Mouse (Mus musculus) ES-E14 (cell line): ENCODE data around the gene Cryzl1. TPM values are rescaled to one million over a fixed set of nuclear protein-coding genes. Genes with fewer than 3 reads are reported as not detected.

Experiments used
- DNase-seq: peaks from one replicate; pipeline ENCODE4 v3.0.0-alpha.2; 2013; ENCODE audit warnings: low read depth, low spot score
- H3K27ac ChIP-seq: 2 replicates; pipeline ENCODE4 v1.5.1; 2012; ENCODE audit warnings: low read depth, mild to moderate bottlenecking, low read length, moderate library complexity, mixed read lengths; ENCODE audit not compliant: poor library complexity, insufficient read depth, severe bottlenecking
- H3K36me3 ChIP-seq: 2 replicates; pipeline ENCODE4 v1.6.1; 2012; ENCODE audit warnings: mild to moderate bottlenecking, low read length, moderate library complexity, mixed read lengths; ENCODE audit not compliant: control insufficient read depth, poor library complexity, insufficient read depth, severe bottlenecking
- H3K4me1 ChIP-seq, 2 experiments: fragments of 150-350 bp in 1 of 2; sonication (generic) in 1 of 2; 2 replicates each; pipeline ENCODE4 v1.6.1; 2012; ENCODE audit warnings: low read length in 2 of 2, mild to moderate bottlenecking in 1 of 2, mixed read lengths in 1 of 2; ENCODE audit not compliant: control insufficient read depth in 2 of 2, insufficient read depth in 2 of 2, poor library complexity in 1 of 2
- H3K4me3 ChIP-seq, 2 experiments: fragments of 150-350 bp in 1 of 2; sonication (generic) in 1 of 2; 2 replicates each; pipeline ENCODE4 v1.5.1; 2012; ENCODE audit warnings: low read length in 2 of 2, low read depth in 1 of 2, mild to moderate bottlenecking in 1 of 2, mixed read lengths in 1 of 2; ENCODE audit not compliant: insufficient read depth in 1 of 2, poor library complexity in 1 of 2, severe bottlenecking in 1 of 2
- H3K9ac ChIP-seq: 2 replicates; pipeline ENCODE4 v1.6.1; 2012; ENCODE audit warnings: low read depth, mild to moderate bottlenecking, low read length, mixed read lengths; ENCODE audit not compliant: poor library complexity, insufficient read depth, severe bottlenecking
- H3K9me3 ChIP-seq: fragments of 150-350 bp; sonication (generic); 2 replicates; pipeline ENCODE4 v1.6.1; 2012; ENCODE audit warnings: low read depth, mild to moderate bottlenecking, low read length; ENCODE audit not compliant: control insufficient read depth, insufficient read depth
- CHD2 ChIP-seq: IDR thresholded peaks from 2 replicates; pipeline ENCODE4 v1.6.1; 2014; ENCODE audit warnings: mild to moderate bottlenecking, low read depth, low read length, inconsistent platforms
- HCFC1 ChIP-seq: IDR thresholded peaks from 2 replicates; pipeline ENCODE4 v1.6.1; 2012; ENCODE audit warnings: low read length, inconsistent platforms, borderline replicate concordance; ENCODE audit not compliant: insufficient read depth
- MAFK ChIP-seq: IDR thresholded peaks from 2 replicates; pipeline ENCODE4 v1.6.1; 2014; ENCODE audit warnings: mild to moderate bottlenecking, low read depth, low read length, inconsistent platforms; ENCODE audit not compliant: insufficient read depth
- ZC3H11A ChIP-seq: IDR thresholded peaks from 2 replicates; pipeline ENCODE4 v1.6.1; 2012; ENCODE audit warnings: low read depth, mild to moderate bottlenecking, inconsistent platforms, low read length, borderline replicate concordance
- ZNF384 ChIP-seq: IDR thresholded peaks from 2 replicates; pipeline ENCODE4 v1.6.1; 2012; ENCODE audit warnings: low read depth, low read length, inconsistent platforms
- in situ Hi-C, 2 experiments: fragments of 600-800 bp; cut with MboI; formaldehyde crosslinking; loops; one replicate each; pipeline ENCODE4 v1.15.1; 2025; ENCODE audit warnings: low sequenced_read_pairs in 2 of 2, inconsistent platforms in 1 of 2; ENCODE audit not compliant: unreplicated experiment in 2 of 2
- total RNA-seq: library from RNA; depleted of rRNA; stranded (reverse); fragments of 300-350 nt; gene quantifications from 2 replicates; pipeline ENCODE4 v1.2.3, GENCODE M21; 2012

Cryzl1 gene
- total RNA-seq, 1 experiment = 19.0 TPM

DNA sequence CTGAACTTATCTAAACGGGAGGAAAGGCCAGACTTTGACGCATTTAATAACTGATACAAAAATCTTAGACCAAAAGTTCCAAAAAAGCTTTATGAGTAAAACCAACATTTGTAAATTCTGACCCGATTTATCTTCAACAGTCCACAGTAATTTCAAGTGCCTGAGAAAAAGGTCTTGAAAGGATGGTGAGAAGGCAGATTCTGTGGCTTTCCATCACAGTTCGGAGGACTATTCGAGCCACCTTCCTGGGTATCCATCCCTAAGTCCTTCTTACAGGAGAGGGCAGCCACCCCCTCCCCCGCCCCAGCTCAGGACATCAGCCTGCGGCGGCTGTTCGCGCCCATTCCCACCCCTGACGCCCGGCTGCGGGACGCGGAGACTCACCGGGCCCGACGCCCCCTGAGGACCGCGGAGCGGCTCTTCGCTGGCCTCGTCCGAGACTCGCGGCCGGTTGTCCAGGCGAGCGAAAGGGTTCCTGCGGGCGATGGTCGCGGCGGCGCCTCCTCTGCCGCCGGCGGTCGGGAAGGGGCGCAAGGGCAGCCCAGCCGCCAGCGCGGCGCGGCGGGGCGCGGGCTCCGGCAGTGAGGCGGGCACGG, 40.7 kb downstream of the Cryzl1 start:
- no peak for DNase-seq
- Histone ChIP-seq H3K4me3 (peak overlapping the region; percentile 93 to 98), H3K9me3 (no peaks in the 10 kb centered on the region), H3K9ac (peak overlapping the region; percentile 98), H3K27ac (peak overlapping the region; percentile 29; the same call in 1 of the 2 replicates), H3K36me3 (peaks cover 17% of the 10 kb centered on the region), H3K4me1 (0 out of 4 replicates have a peak, but pooled peaks cover 0 to 2% of the 10 kb centered on the region in 2 experiments)
- in situ Hi-C loops = no loop called here
- no peak for TF ChIP-seq ZC3H11A

DNA sequence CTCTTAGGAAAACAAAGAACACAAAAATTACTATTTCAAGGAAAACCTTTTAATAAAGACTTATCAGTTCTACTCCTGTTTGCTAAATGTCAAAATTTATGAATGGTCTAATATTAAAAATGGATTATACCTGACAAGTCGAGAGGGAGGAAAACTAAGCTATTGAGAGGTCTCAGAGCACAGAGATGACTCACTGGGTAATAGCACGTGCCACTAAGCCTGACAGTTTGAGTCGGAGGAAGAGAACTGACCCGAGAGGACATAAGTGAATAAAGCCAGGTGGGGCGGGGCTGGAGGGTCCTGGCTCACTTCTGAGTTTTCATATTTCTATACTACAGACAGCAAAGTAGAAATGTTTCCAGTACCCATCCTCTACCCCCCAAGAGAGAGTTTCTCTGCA, 42.4 kb downstream of the Cryzl1 start:
- H3K9me3 ChIP-seq = no peaks in the 10 kb centered on the region
- H3K9ac ChIP-seq = no peak overlapping the region
- no peak for DNase-seq
- H3K4me3 ChIP-seq = no peak overlapping the region
- no peak overlapping the region for H3K27ac ChIP-seq
- peaks cover 24% of the 10 kb centered on the region for H3K36me3 ChIP-seq
- in situ Hi-C loops = no loop called here
- no peak for TF ChIP-seq MAFK
- no peak for TF ChIP-seq CHD2
- TF ChIP-seq HCFC1 = no peak
- TF ChIP-seq ZNF384 = no peak
- no peak for TF ChIP-seq ZC3H11A
- 0 out of 4 replicates have a peak, but pooled peaks cover 0 to 2% of the 10 kb centered on the region in 2 experiments for H3K4me1 ChIP-seq

GRCm38 (mm10) chr16:91685526-91685925, 43.2 kb downstream of the Cryzl1 start:
- in situ Hi-C loops = no loop called here
- Histone ChIP-seq H3K4me3 (no peak overlapping the region), H3K9ac (no peak overlapping the region), H3K27ac (no peak overlapping the region), H3K4me1 (0 out of 4 replicates have a peak, but pooled peaks cover 0 to 2% of the 10 kb centered on the region in 2 experiments), H3K9me3 (no peaks in the 10 kb centered on the region), H3K36me3 (peaks cover 30% of the 10 kb centered on the region)
- DNase-seq = no peak
- TF ChIP-seq HCFC1 (no peak), MAFK (no peak), ZC3H11A (no peak), CHD2 (no peak), ZNF384 (no peak)

DNA sequence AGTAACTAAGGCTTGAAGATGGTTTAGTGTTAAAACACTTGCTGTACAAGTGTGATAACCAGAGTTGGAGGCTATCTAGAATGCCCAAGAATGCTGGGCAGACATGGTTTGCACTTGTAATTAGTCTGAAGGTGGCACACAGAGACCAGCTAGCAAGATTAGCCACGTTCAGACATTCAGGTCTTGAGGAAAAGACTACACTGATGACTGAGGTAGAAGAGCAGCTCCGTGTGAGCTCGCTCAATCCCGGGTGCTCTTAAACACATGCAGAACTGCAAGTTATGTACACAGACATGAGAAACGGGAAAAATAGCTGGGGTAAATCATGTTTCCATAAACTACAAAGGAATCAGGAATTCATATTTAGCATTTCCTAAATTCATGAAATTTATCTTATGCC, 48.1 kb downstream of the Cryzl1 start:
- in situ Hi-C loops = no loop called here
- H3K36me3 ChIP-seq = peaks cover 42% of the 10 kb centered on the region

More for the DNA sequence above, 48.1 kb downstream of the Cryzl1 start:
- Histone ChIP-seq H3K4me3 (no peak overlapping the region), H3K9ac (no peak overlapping the region), H3K4me1 (no peaks in the 10 kb centered on the region), H3K9me3 (no peaks in the 10 kb centered on the region), H3K27ac (no peak overlapping the region)
- no peak for TF ChIP-seq ZC3H11A
- TF ChIP-seq MAFK = no peak
- TF ChIP-seq ZNF384 = no peak
- no peak for TF ChIP-seq CHD2
- no peak for TF ChIP-seq HCFC1
- no peak for DNase-seq
